Mouse (Mus musculus): Measurements from ENCODE around the gene Psme1.

- no peak for TF ChIP-seq CTCF (IDR thresholded peaks at IDR 0.05; ENCODE audit: borderline replicate concordance, insufficient read depth, low read length)
- TF ChIP-seq POLR2A (IDR thresholded peaks at IDR 0.05; ENCODE audit: low read depth, low read length): no peak
Measured at GRCm38 (mm10) chr14:55596036-55596690, 18.2 kb downstream of the Psme1 start.

Data from embryonic fibroblast, embryonic 13.5 days (primary cell).